Mouse (Mus musculus) hindbrain, embryonic 13.5 days (tissue): ENCODE data around the gene Cdk18. TPM values are rescaled to one million over a fixed set of nuclear protein-coding genes. Genes with fewer than 3 reads are reported as not detected.
A peak's percentile ranks its signal among the peaks of the same experiment; 100 is the strongest.

Source experiments
- ATAC-seq: fragments of 200-750 bp; cut with Nextera tagmentation; 2 replicates; pipeline ENCODE4 v1.8.0; 2017; ENCODE audit warnings: moderate TSS enrichment; ENCODE audit not compliant: low FRiP score
- H3K27ac ChIP-seq: fragments of 300-500 bp; sonication (generic); 2 replicates; pipeline ENCODE4 v1.5.1; 2015; ENCODE audit warnings: inconsistent platforms, mild to moderate bottlenecking, moderate library complexity
- H3K27me3 ChIP-seq: fragments of 300-500 bp; sonication (generic); 2 replicates; pipeline ENCODE4 v1.6.1; 2015; ENCODE audit warnings: mild to moderate bottlenecking, inconsistent platforms
- H3K36me3 ChIP-seq: fragments of 300-500 bp; sonication (generic); 2 replicates; pipeline ENCODE4 v1.6.1; 2015; ENCODE audit warnings: mild to moderate bottlenecking, inconsistent platforms
- H3K4me1 ChIP-seq: fragments of 300-500 bp; sonication (generic); replicated peaks from 2 replicates; pipeline ENCODE4 v1.6.1; 2015; ENCODE audit warnings: inconsistent platforms
- H3K4me2 ChIP-seq: fragments of 300-500 bp; sonication (generic); 2 replicates; pipeline ENCODE4 v1.6.1; 2015; ENCODE audit warnings: inconsistent platforms, mild to moderate bottlenecking, moderate library complexity
- H3K4me3 ChIP-seq: fragments of 300-500 bp; sonication (generic); 2 replicates; pipeline ENCODE4 v1.5.1; 2015; ENCODE audit warnings: mild to moderate bottlenecking, inconsistent platforms
- H3K9ac ChIP-seq: fragments of 300-500 bp; sonication (generic); 2 replicates; pipeline ENCODE4 v1.6.1; 2015; ENCODE audit warnings: mild to moderate bottlenecking, inconsistent platforms
- H3K9me3 ChIP-seq: fragments of 300-500 bp; sonication (generic); 2 replicates; pipeline ENCODE4 v1.6.1; 2016; ENCODE audit warnings: inconsistent platforms
- WGBS: fragments of 180-500 bp; shearing (Covaris S2); methylation state at CpG from one replicate; pipeline ENCODE4 v1.1.7; 2015; 5-methylcytosine and 5-hydroxymethylcytosine counted together
- polyA plus RNA-seq: library from polyadenylated mRNA; unstranded; fragments of >200 nt; fragmentation: Nextera tagmentation; extraction: Ambion mirVana; gene quantifications from 2 replicates; pipeline ENCODE4 v1.2.1, GENCODE M21; 2015

Cdk18 gene
- polyA plus RNA-seq, 1 experiment from 2014 or later = 0.32 TPM

- no peak overlapping the region for H3K4me3 ChIP-seq
- H3K27ac ChIP-seq = 0 out of 2 replicates have a peak overlapping the region, but pooled peaks have one; percentile 8
- ATAC-seq = no peak
- no peaks in the 10 kb centered on the region for H3K9me3 ChIP-seq
- no peaks in the 10 kb centered on the region for H3K36me3 ChIP-seq
- 61% methylated on average over 4 of the region's 4 CpGs for WGBS
- H3K4me1 ChIP-seq = peaks cover 49% of the 10 kb centered on the region
- H3K4me2 ChIP-seq = no peak overlapping the region
- H3K9ac ChIP-seq = peak overlapping the region; percentile 35; the same call in 1 of the 2 replicates
- H3K27me3 ChIP-seq = peaks cover 31% of the 10 kb centered on the region
Observed at GRCm38 (mm10) chr1:132159681-132160080, 20.2 kb upstream of the Cdk18 start.

DNA sequence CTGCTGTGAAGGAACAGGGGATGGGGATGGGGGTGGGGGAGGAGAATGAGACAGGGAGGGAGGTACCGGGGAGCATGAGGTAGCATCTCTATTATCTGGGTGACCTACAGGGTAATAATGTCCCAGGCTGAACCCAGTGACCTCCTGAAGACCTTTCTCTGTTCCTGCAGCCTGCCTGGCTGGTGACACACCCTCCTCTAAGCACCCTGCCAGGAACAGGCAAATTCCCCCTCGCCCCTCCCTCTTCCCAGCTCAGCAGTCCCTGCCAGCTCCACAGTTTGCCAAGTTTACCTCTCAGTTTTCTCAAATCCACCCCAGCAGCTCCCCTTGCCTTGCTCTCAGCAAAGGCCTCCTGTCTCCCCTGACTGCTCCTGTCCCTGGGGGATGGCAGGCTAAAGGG is 19.3 kb upstream of the Cdk18 start:
- H3K27ac ChIP-seq = no peak overlapping the region
- peaks cover 33% of the 10 kb centered on the region for H3K27me3 ChIP-seq
- no peak for ATAC-seq
- no peak overlapping the region for H3K4me2 ChIP-seq
- 35% methylated on average over 2 of the region's 2 CpGs for WGBS
- no peaks in the 10 kb centered on the region for H3K36me3 ChIP-seq
- no peak overlapping the region; the same call in 1 of the 2 replicates for H3K9ac ChIP-seq
- peaks cover 43% of the 10 kb centered on the region for H3K4me1 ChIP-seq
- no peaks in the 10 kb centered on the region for H3K9me3 ChIP-seq
- H3K4me3 ChIP-seq = no peak overlapping the region

DNA sequence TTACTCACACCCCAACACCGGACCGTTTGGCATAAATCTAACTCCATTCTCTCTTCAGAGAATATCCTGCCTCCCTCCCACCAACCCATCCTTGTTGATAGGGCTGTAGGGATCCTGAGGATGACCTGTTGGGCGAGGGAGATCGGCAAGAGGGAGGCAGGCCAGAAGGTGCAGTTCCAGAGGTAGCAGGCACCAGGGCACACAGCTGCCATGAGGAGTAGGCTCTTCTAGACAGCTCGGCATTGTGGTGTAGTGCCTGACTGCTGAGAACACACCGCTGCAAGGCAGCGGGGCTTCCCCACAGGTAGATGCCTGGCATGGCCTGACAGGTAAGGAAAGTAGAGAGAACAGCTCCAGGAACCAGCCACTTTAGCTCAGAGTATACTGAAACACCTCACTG is 18.3 kb upstream of the Cdk18 start:
- no peak overlapping the region for H3K4me3 ChIP-seq
- H3K4me2 ChIP-seq = peak overlapping the region; percentile 36
- H3K9ac ChIP-seq = peak overlapping the region; percentile 43
- peaks cover 34% of the 10 kb centered on the region for H3K27me3 ChIP-seq
- peaks cover 50% of the 10 kb centered on the region for H3K4me1 ChIP-seq
- H3K9me3 ChIP-seq = no peaks in the 10 kb centered on the region
- 0 out of 2 replicates have a peak overlapping the region, but pooled peaks have one; percentile 14 for H3K27ac ChIP-seq
- H3K36me3 ChIP-seq = no peaks in the 10 kb centered on the region
- ATAC-seq = peak; percentile 33; the same call in 1 of the 2 replicates
- WGBS = 22% methylated on average over 7 of the region's 7 CpGs

DNA sequence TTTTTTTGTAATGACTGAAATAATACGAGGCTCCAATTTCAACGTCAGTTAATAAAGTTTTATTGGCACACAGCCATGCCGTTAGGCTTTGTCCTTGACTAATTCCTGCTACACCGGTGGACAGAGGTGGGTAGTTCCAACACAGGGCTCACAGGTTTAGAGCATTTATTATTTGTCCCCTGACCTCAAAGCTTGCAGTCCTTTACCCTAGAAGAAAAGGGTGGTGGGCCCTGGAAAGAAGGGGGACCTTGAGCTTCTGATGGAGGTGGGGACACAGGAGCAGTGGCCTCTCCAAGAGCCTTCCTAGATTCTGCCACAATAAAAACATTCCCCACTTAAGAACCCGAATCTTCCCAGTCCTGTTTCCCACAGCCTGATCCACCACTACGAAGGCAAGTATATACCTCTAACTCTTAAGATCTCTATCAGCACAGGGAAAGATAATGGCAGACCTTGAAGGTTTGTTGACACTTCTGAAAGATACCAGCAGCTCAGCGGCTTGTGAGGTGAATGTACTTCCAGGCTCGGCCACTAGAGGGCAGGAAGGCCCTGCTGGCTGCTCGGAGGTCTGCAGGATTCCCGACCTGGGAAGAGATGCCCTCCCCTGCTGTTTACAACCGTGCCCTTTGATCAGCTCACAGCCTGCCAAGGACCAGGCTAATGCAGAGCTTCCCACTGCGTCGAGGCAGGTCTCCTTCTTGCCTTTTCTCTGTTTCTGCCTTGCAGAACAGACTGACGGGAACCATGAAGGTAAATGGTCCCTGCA is 17.7 kb upstream of the Cdk18 start:
- Histone ChIP-seq H3K27ac (0 out of 2 replicates have a peak overlapping the region, but pooled peaks have one; percentile 14), H3K4me3 (no peak overlapping the region)

GRCm38 (mm10) chr1:132155737-132156136 is 16.3 kb upstream of the Cdk18 start:
- Histone ChIP-seq H3K27ac (no peak overlapping the region), H3K4me1 (peaks cover 43% of the 10 kb centered on the region), H3K4me3 (no peak overlapping the region), H3K36me3 (no peaks in the 10 kb centered on the region), H3K4me2 (no peak overlapping the region), H3K9ac (no peak overlapping the region), H3K9me3 (no peaks in the 10 kb centered on the region), H3K27me3 (peaks cover 25% of the 10 kb centered on the region)
- no peak for ATAC-seq
- WGBS = 14% methylated on average over 6 of the region's 6 CpGs

More for the DNA sequence above, 17.7 kb upstream of the Cdk18 start:
- peak; percentile 78 for ATAC-seq
- Histone ChIP-seq H3K36me3 (no peaks in the 10 kb centered on the region), H3K9ac (peak overlapping the region; percentile 43), H3K4me1 (peaks cover 50% of the 10 kb centered on the region), H3K4me2 (peak overlapping the region; percentile 36), H3K27me3 (peaks cover 34% of the 10 kb centered on the region), H3K9me3 (no peaks in the 10 kb centered on the region)
- 24% methylated on average over 14 of the region's 14 CpGs for WGBS

- Histone ChIP-seq H3K4me3 (no peak overlapping the region), H3K9ac (no peak overlapping the region), H3K36me3 (no peaks in the 10 kb centered on the region), H3K4me2 (no peak overlapping the region), H3K9me3 (no peaks in the 10 kb centered on the region), H3K27me3 (peaks cover 13% of the 10 kb centered on the region), H3K4me1 (peaks cover 31% of the 10 kb centered on the region), H3K27ac (no peak overlapping the region)
- ATAC-seq = no peak
- 18% methylated on average over 8 of the region's 8 CpGs for WGBS
Observed at GRCm38 (mm10) chr1:132153691-132154090, 14.2 kb upstream of the Cdk18 start.

GRCm38 (mm10) chr1:132153086-132153690 is 13.7 kb upstream of the Cdk18 start:
- no peak for ATAC-seq
- H3K27me3 ChIP-seq = peaks cover 8% of the 10 kb centered on the region; the same call in 1 of the 2 replicates
- no peaks in the 10 kb centered on the region for H3K9me3 ChIP-seq
- H3K9ac ChIP-seq = no peak overlapping the region
- H3K27ac ChIP-seq = no peak overlapping the region
- H3K36me3 ChIP-seq = no peaks in the 10 kb centered on the region
- H3K4me2 ChIP-seq = no peak overlapping the region
- no peak overlapping the region for H3K4me3 ChIP-seq
- peaks cover 26% of the 10 kb centered on the region for H3K4me1 ChIP-seq
- WGBS = 33% methylated on average over 15 of the region's 15 CpGs

- Histone ChIP-seq H3K27ac (no peak overlapping the region), H3K27me3 (0 out of 2 replicates have a peak, but pooled peaks cover 4% of the 10 kb centered on the region), H3K9me3 (no peaks in the 10 kb centered on the region), H3K4me3 (no peak overlapping the region), H3K9ac (no peak overlapping the region; the same call in 1 of the 2 replicates), H3K4me2 (no peak overlapping the region), H3K4me1 (peaks cover 19% of the 10 kb centered on the region), H3K36me3 (no peaks in the 10 kb centered on the region)
- WGBS = 81% methylated on average over 2 of the region's 2 CpGs
- no peak for ATAC-seq
Observed at GRCm38 (mm10) chr1:132151908-132152307, 12.4 kb upstream of the Cdk18 start.

DNA sequence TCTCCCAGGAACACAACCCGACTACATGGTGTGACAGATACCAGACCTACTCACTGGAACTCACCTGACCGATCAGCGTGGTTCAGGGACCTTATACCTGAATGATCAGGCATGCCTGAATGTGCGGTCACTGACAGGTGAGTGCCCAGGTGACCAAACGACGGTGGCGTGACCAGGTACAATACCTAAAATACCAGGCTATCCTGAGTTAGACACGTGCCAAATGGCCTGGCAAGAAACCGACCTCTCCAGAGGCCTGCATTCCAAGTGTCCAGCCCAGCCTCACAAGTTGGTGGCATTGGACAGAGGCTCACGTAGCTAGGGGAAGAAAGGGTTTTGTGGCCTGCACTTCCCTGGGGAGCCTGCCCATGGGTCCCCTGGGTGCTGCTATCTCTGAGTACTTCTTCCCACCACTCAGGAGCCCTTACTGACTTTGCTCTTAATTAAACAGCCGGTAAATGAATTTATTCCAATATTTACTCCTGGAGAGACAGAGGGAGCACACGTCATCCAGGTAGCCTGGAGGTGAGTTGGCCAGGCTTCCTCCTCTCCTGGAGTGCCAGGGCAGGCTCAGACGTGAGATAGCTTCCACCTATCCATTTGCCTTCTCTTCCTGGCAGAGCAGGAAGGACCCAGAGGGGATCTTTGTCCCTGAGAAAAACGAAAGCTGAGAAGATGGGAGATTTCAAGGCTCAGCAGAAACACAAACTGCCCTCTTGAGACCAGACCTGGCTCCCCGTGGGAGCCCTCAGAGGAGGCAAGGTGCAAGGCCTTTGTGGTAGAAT is 11.5 kb upstream of the Cdk18 start:
- no peak for ATAC-seq
- WGBS = 73% methylated on average over 15 of the region's 15 CpGs
- H3K9ac ChIP-seq = no peak overlapping the region
- H3K9me3 ChIP-seq = no peaks in the 10 kb centered on the region
- H3K4me1 ChIP-seq = peaks cover 19% of the 10 kb centered on the region
- no peak overlapping the region for H3K27ac ChIP-seq
- H3K36me3 ChIP-seq = no peaks in the 10 kb centered on the region
- H3K4me2 ChIP-seq = no peak overlapping the region
- H3K27me3 ChIP-seq = 0 out of 2 replicates have a peak, but pooled peaks cover 4% of the 10 kb centered on the region
- no peak overlapping the region for H3K4me3 ChIP-seq

DNA sequence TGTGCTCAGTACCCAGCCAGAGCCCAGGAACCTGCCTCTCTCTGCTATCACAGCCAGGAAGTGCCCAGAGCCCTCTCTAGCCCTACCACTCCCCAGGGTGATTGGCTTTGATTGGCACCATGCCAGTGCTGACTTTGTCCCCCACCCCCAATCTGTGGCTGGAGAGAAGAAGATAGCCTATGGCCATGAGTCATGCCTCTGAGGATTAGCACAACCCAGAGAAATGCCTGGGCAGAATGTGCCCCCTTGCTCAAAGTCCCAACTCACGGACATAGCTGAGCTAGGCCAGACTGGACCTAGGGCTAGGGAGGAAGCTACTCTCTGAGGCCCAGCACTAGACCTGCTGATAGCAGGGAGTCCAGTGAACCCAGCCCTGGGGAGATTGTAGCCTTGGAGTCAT is 10.7 kb upstream of the Cdk18 start:
- WGBS = 60% methylated on average over 1 of the region's 1 CpGs
- no peak overlapping the region for H3K4me2 ChIP-seq
- no peak overlapping the region for H3K4me3 ChIP-seq
- no peaks in the 10 kb centered on the region for H3K36me3 ChIP-seq
- H3K4me1 ChIP-seq = peaks cover 19% of the 10 kb centered on the region
- H3K9me3 ChIP-seq = no peaks in the 10 kb centered on the region
- ATAC-seq = no peak
- no peak overlapping the region for H3K27ac ChIP-seq
- 0 out of 2 replicates have a peak overlapping the region, but pooled peaks have one; percentile 0 for H3K9ac ChIP-seq
- 0 out of 2 replicates have a peak, but pooled peaks cover 4% of the 10 kb centered on the region for H3K27me3 ChIP-seq

- ATAC-seq = no peak
- no peak overlapping the region for H3K4me2 ChIP-seq
- H3K4me1 ChIP-seq = peaks cover 24% of the 10 kb centered on the region
- no peak overlapping the region for H3K9ac ChIP-seq
- 0 out of 2 replicates have a peak, but pooled peaks cover 4% of the 10 kb centered on the region for H3K27me3 ChIP-seq
- H3K27ac ChIP-seq = no peak overlapping the region
- WGBS = 71% methylated on average over 2 of the region's 2 CpGs
- no peaks in the 10 kb centered on the region for H3K9me3 ChIP-seq
- no peak overlapping the region for H3K4me3 ChIP-seq
- H3K36me3 ChIP-seq = no peaks in the 10 kb centered on the region
Observed at GRCm38 (mm10) chr1:132149410-132149809, 9.9 kb upstream of the Cdk18 start.
